Mouse (Mus musculus): ENCODE results near the gene Kcnk7.

The Kcnk7 gene

GRCm38 (mm10) chr19:5725767-5726515 is 21.8 kb downstream of the Kcnk7 start, which contains the start of gene Ehbp1l1:
Ehbp1l1 (minus strand) TSS chr19:5726317.
- DNase-seq (ENCODE audit: low spot score in 2 of 2): no peak

DNA sequence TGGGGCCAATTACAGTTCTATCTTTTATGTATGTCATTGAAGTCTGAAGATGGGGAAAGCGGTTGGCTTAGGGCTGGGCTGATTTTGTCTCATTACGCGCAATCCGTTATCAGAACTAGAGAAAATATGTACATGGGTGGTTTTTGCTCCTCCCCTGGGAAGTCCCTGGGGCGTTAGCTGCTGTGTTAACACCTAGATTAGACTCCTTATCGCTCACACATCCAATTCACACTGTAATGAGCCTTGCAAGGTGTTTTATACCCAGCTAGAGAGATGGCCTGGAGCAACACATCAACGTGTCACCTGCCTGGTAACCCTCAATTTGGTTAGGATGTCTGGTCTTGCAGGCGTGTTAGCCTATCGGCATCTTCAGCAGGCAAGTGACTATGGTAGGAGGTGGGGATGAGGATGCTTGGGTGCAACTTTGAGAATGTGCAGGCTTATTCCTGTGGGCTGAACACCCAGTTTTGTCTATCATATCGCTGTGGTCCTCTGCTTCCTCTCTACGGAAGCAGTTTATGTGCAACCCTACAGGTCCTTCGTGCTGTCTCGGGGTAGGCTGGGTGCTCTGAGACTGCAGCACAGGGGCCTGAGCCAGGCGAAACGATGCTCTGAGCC is 22.9 kb downstream of the Kcnk7 start:
- DNase-seq (ENCODE audit: low spot score in 2 of 2): no peak

DNA sequence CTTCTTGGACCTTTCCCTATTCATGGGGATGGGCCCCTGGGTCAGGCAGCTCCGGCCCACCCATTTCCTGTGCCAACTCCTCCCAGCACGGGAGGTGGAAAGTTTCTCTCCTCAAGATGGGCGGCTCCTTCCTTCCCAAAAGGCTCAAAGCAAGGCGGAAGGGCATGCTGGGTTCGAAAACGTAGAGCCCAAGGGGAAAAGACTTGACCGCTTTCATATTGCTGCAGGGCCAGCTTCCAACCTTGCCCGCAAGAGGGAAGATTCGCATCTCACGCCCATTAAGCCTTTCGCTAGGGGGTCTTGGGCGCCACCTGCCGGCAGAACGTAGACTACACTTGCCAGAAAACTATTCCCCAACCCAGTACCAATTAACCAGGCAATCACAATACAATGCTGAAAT is 23.5 kb downstream of the Kcnk7 start:
- DNase-seq (ENCODE audit: low spot score in 2 of 2): peak in 1 of 2 experiments; percentile 89

- peak in 1 of 2 experiments; percentile 45 for DNase-seq (ENCODE audit: low spot score in 2 of 2)
Measured at GRCm38 (mm10) chr19:5728631-5729443, 24.7 kb downstream of the Kcnk7 start.

GRCm38 (mm10) chr19:5729444-5729815 is 25.3 kb downstream of the Kcnk7 start, which contains the start of gene Fam89b:
Fam89b (minus strand) TSS chr19:5729653.
- DNase-seq (ENCODE audit: low spot score in 2 of 2): peak in 1 of 2 experiments; percentile 79

DNA sequence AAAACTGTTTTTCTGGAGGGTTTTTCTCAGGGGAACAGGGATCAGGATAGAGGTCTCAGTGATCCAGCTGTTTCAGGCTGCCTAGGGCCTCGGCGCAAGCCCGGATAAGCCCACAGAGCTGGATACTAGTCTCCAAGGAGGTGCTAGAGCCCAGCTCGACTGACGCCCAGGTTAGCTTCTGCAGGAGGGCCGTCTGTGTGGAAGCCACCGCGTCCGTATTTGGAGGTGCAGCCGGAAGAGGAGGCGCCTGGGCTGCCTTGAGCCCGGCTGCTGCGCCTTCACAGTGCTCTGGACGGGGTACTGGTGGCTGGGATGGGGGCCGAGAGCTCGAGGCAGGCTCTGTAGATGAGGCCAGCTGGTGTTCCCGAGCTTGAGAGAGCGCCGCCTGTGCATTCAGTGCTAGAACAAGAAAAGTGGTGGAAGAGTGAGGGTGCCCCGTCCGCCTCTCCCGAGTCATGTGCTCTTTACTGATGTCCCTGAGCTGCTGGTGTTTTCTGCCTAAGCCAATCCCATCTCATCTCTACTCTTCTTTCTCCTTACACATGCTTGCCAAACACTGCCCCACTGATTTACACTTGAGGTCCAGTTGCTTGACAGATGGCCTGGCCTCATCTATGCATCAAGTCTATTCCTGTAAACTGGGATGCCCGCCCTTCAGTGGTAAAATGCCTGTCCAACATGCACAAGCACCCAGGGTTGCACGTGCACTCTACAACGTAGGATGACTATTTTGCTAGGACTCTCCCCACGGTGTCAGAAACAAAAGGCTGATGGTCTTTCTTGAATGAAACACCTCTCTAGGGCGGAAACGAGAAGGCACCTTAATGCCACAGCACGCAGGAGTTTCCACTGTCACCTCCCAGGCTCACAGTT is 26.4 kb downstream of the Kcnk7 start:
- no peak for DNase-seq (ENCODE audit: low spot score in 2 of 2)

DNA sequence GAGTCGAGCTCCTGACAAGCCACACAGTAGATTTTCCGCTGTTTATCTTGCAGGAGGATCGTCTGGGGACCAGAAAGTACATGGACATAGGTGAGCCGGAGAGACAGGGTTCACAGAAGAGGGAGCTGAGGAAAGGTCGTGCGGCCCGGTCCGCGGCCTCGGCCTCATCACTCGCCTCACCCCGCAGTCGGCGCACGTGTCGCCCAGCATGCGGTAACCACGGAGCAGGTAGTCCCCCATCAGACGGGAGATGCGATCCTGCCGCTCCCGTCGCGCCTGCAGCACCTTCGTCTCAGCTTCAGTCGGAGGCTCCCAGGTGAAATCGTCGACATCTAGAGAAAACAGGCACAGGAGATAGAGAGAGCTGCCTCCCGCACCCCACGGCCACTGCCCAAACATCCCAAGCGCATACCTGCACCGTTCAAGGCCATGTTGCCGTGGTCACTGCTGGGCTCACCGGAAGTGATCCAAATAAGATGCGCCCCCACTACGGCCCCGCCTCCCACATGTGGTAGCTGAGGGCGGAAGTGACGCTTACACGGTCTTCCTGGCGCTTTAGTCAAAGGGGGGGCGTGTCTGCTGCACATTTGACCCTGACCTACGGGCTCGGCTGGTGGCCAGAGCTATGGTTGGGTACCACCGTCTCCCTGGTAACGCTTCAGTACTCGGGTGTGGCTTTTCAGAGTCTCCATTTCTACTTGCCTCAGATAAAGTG is 27.3 kb downstream of the Kcnk7 start:
- DNase-seq (ENCODE audit: low spot score in 2 of 2): peak in 1 of 2 experiments; percentile 94

DNA sequence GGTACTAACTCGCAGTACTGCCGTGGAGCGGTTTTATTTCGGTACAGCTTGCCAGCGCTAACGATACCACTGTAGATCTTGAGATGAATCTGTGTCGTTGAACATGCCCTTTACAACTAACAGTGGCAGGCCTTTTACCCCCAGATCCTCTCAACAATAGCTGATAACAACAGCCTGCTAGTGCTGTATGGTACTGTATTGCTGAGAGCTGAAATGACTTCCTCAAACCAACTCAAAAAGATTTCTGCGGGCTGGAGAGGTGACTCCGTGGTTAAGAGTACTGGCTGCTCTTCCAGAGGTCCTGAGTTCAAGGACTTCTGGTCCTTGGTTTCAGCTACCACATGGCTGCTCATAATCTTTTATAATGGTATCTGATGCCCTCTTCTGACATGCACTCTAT is 30.2 kb downstream of the Kcnk7 start:
- no peak for DNase-seq (ENCODE audit: low spot score in 2 of 2)

DNA sequence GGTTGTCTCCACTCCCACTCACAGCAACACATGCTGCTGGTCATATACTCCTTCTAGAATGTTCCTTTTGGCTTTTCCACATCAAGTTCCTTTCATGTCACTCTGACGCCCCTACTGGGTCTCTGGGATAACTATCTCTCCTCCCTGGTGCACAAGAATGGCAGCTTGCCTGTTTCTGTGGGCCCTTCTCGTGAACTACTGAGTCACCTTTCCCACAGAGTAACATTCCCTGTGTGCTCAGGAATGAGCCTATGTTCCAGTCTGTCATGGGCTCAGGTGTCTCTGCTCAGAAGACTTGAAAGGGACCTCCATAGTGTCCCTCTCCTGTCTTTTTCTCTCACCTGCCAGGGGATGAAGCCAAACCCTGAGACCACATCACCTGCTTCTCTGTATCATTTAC is 35.3 kb downstream of the Kcnk7 start:
- no peak for DNase-seq (ENCODE audit: low spot score in 2 of 2)

DNA sequence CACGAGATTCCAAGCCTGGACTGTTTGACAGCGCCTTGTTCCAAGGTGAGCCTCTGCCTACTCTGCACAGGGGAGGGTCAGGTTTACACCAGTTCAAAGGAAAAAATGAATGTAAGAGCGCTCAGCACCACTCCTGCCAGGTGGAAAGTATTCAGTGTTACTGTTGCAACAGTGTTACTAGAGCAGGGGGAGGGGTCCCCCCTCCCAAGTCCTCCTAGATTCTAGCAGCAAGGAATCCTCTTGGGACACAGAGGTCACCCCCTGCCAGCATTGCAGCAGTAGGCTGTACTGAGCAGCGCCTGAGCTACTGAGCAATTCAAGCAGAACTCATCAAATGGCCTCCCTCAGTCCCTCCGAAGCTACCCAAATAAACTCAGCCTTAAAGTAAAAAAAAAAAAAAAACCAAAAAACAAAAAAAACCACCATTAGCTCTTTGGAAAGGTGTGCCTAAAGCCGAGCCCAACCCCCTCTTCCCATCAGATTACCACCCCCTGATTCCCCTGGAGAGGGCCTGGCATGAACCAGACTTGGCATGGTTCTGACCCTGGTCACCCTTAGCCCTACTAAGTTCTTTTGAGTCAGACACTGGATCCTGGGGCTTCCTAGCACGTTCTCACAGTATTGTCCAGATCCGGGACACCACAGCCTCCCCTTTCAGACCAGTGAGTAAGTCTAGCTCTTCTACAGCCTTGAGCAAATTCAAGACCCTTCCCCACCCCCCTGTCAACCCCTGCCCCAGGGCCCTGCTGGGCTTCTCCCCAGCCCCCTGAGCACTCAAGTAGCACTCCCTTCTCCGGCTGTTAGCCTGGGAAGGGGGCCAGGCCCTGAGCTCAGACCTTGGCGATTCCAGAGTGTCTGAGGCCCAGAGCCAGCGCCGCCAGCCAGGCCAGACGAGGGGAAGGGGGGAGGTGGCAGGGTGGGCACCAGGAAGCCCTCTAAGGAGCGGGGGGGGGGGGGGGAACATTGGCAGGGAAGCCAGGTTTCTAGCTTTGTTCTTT is 36.5 kb downstream of the Kcnk7 start, which contains the start of gene Ltbp3:
TSS of gene Ltbp3 (plus strand) at position 585 of the 998 bp plus-strand sequence.
- no peak for DNase-seq (ENCODE audit: low spot score in 2 of 2)

DNA sequence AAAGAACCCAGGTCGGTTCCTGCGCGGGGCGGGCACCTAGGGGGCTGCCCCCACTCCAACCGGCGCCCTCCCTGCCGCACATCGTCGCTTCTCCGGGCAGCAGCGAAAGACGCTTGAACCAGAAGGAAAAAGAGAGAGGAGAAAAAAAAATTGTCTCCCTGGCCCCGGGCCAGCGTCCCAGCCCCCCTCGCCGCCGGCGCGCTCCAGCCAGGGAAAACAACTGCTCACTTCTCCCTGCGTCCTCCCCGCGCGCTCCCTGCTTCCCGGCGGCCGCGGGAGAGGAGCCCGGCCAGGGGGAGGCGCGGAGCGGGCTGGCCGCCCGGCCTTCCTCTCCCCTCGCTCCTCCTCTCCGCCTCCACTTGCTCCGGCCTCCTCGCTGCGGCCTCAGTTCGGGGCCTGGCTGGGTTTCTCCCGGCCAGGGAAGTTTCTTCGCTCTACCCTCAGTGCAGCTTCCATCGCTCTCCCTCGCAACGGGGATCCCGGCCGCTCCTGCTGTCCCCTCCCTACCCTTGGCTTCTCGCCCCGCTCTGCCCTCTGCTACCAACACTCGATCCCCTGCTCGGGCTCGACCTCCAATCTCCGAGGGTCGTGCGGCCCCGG is 37.6 kb downstream of the Kcnk7 start:
- peak in 1 of 2 experiments; percentile 66 for DNase-seq (ENCODE audit: low spot score in 2 of 2)

GRCm38 (mm10) chr19:5742241-5742641 is 38.1 kb downstream of the Kcnk7 start:
- DNase-seq (ENCODE audit: low spot score in 2 of 2): no peak

DNA sequence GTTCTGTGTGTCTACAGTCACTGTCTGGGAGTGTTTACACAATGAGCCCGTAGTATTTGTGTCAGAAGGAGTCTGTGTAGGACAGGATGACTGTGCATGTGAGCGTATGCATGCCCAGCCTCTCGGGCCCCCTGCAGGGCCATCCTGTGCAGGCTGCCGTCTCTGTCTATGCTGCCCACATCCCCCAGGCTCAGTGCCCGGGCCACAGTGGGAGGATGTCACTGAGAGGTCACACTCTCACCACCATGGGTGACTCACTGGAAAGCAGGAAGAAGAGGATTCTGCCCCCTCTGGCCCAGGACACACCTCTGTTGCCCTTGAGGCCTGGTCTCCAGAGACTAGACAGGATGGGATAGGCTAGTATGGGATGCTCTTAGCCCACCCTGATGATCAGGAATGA is 39.4 kb downstream of the Kcnk7 start:
- no peak for DNase-seq (ENCODE audit: low spot score in 2 of 2)

DNA sequence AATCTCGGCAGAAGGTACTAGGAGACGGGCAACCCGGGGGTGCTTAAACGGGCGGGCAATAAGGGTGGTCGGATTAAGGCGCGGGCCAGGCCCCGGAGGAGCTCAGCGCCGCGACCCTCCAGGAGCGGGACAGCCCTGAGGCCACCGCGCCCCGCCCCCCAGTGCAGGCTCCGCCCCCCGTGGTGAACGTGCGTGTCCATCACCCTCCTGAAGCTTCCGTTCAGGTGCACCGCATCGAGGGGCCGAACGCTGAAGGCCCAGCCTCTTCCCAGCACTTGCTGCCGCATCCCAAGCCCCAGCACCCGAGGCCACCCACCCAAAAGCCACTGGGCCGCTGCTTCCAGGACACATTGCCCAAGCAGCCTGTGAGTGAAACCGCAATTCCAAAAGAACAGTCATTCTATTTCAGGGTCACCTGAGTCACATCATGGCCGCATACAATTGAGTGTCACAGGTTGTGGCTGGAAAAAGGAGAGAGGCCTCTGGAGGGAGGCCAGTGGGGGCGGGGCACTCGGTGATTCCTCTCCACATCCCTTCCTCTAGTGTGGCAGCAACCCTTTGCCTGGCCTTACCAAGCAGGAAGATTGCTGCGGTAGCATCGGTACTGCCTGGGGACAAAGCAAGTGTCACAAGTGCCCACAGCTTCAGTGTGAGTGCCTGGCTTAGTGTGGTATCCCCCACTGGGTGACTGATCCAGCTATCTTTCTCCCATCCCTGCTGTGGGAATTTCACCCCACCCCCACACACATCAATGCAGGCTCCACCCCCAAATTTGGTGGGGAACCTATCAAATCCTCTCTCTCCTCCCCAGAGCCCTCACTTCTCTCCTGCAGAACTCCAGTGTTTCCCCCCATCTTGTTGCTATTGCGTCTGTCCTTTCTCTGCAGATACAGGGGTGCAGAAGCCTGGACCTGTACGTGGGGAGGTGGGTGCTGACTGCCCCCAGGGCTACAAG is 41.9 kb downstream of the Kcnk7 start:
- DNase-seq (ENCODE audit: low spot score in 2 of 2): no peak

GRCm38 (mm10) chr19:5746907-5747363 is 42.8 kb downstream of the Kcnk7 start:
- no peak for DNase-seq (ENCODE audit: low spot score in 2 of 2)

GRCm38 (mm10) chr19:5749476-5749875 is 45.3 kb downstream of the Kcnk7 start:
- DNase-seq (ENCODE audit: low spot score in 2 of 2): no peak

GRCm38 (mm10) chr19:5750951-5751350 is 46.8 kb downstream of the Kcnk7 start:
- DNase-seq (ENCODE audit: low spot score in 2 of 2): no peak

DNA sequence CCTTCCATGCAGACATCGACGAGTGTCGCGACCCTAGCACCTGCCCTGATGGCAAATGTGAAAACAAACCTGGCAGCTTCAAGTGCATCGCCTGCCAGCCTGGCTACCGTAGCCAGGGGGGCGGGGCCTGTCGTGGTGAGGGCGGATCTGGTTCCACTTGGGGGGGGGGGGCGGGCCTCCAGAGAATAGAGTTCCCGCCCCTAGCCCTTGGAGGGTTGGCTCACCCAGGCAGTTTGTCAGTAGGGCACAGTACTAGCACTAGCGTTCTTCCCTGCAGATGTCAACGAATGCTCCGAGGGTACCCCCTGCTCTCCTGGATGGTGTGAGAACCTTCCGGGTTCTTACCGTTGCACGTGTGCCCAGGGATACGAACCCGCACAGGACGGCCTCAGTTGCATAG is 47.6 kb downstream of the Kcnk7 start:
- no peak for DNase-seq (ENCODE audit: low spot score in 2 of 2)
